Mouse (Mus musculus): ENCODE measurements at regions not wholly inside any gene's neighbourhood (a gene's known extent, or its start where the extent isn't known, plus 50 kb on each side); places are given as distances from the start of the nearest gene placed in this dataset.

DNA sequence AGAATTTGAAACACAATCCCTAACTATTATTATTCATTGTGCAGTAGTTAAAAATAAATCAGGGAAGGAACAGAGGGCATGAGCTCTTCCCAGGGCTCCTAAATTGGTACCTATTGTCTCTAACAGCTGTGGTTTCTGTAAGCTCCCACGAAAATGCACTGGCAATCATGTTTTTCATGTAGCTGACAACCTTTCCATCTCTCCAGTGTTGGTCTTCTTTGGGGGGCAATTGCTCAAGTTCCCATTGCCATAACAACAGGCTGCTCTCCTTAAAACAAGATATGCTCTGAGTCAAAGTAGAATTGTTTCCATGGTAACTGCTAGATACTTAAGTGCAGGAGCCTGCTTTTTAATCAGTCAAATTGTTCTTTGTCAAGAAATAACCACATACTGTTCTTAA lies 322.7 kb downstream of the Fam198b start:
- no peak for DNase-seq (ENCODE audit: low read depth, low spot score)
- H3K4me3 ChIP-seq (ENCODE audit: control insufficient read depth in 1 of 2, insufficient read depth in 1 of 2, low read depth in 2 of 2, low read length in 2 of 2): no peak overlapping the region
- no peak for TF ChIP-seq MXI1 (IDR thresholded peaks at IDR 0.05; ENCODE audit: low read depth, low read length)
- TF ChIP-seq MYC (IDR thresholded peaks at IDR 0.05; ENCODE audit: low read depth, low read length): no peak
- no peak for TF ChIP-seq NRF1 (IDR thresholded peaks at IDR 0.05; ENCODE audit: insufficient read depth, low read depth, low read length, poor library complexity, severe bottlenecking)
- no peak for TF ChIP-seq TBP (IDR thresholded peaks at IDR 0.05; ENCODE audit: low read depth, low read length)
- TF ChIP-seq MAZ (IDR thresholded peaks at IDR 0.05; ENCODE audit: low read depth, low read length): no peak
- no peaks in the 10 kb centered on the region for H3K27me3 ChIP-seq (ENCODE audit: control insufficient read depth in 1 of 2, insufficient read depth in 2 of 2, low read length in 2 of 2)
- H3K36me3 ChIP-seq (ENCODE audit: control insufficient read depth in 1 of 2, insufficient read depth in 2 of 2, low read length in 2 of 2): no peaks in the 10 kb centered on the region
- H3K79me2 ChIP-seq (ENCODE audit: control insufficient read depth, insufficient read depth, low read length, poor library complexity): no peaks in the 10 kb centered on the region
- H3K9ac ChIP-seq (ENCODE audit: control insufficient read depth, low read depth, low read length, poor library complexity, severe bottlenecking): no peak overlapping the region
- no peaks in the 10 kb centered on the region for H3K9me3 ChIP-seq (replicated peaks; ENCODE audit: insufficient read depth, low read length)
- no peak overlapping the region for H3K27ac ChIP-seq (ENCODE audit: control insufficient read depth, low read depth, low read length)
- H3K4me1 ChIP-seq (ENCODE audit: control insufficient read depth in 1 of 2, insufficient read depth in 2 of 2, low read length in 2 of 2): no peaks in the 10 kb centered on the region

- H3K79me2 ChIP-seq (ENCODE audit: control insufficient read depth, insufficient read depth, low read length, poor library complexity): no peaks in the 10 kb centered on the region
- no peak for TF ChIP-seq ZMIZ1 (IDR thresholded peaks at IDR 0.05; ENCODE audit: low read depth, low read length)
- no peak for TF ChIP-seq ETS1 (IDR thresholded peaks at IDR 0.05; ENCODE audit: low read depth, low read length)
- no peak for TF ChIP-seq ZNF384 (IDR thresholded peaks at IDR 0.05; ENCODE audit: low read depth, low read length)
- TF ChIP-seq ZKSCAN1 (IDR thresholded peaks at IDR 0.05; ENCODE audit: low read depth, low read length): no peak
- H3K9ac ChIP-seq (ENCODE audit: control insufficient read depth, low read depth, low read length, poor library complexity, severe bottlenecking): no peak overlapping the region
- no peak overlapping the region for H3K27ac ChIP-seq (ENCODE audit: control insufficient read depth, low read depth, low read length)
- no peaks in the 10 kb centered on the region for H3K4me1 ChIP-seq (ENCODE audit: control insufficient read depth in 1 of 2, insufficient read depth in 2 of 2, low read length in 2 of 2)
- H3K4me3 ChIP-seq (ENCODE audit: control insufficient read depth in 1 of 2, insufficient read depth in 1 of 2, low read depth in 2 of 2, low read length in 2 of 2): no peak overlapping the region
- H3K36me3 ChIP-seq (ENCODE audit: control insufficient read depth in 1 of 2, insufficient read depth in 2 of 2, low read length in 2 of 2): no peaks in the 10 kb centered on the region
- DNase-seq (ENCODE audit: low read depth, low spot score): no peak
- no peaks in the 10 kb centered on the region for H3K27me3 ChIP-seq (ENCODE audit: control insufficient read depth in 1 of 2, insufficient read depth in 2 of 2, low read length in 2 of 2)
- H3K9me3 ChIP-seq (replicated peaks; ENCODE audit: insufficient read depth, low read length): no peaks in the 10 kb centered on the region
These were observed 323.7 kb downstream of the Fam198b start for GRCm38 (mm10) chr3:80208028-80208427.

DNA sequence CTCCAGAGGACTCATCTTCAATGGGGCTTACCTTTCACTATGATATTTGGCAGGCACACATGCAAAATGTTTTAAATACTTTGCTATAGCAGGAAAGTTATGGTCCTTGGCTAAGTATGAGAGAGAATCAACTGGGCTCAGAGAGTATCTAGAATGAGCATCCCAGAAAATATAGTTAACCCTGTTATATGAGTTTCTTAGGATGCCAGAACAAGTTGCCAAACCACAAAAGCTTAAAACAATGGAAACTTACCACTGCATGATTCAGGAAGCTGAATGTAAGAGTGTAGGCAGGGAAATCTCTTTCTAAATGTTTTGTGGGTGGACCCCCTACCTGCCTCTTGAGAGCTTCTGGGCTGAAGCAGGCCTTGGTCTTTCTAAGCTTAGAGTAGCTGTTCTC lies 325.3 kb downstream of the Fam198b start:
- H3K4me1 ChIP-seq (ENCODE audit: control insufficient read depth in 1 of 2, insufficient read depth in 2 of 2, low read length in 2 of 2): no peaks in the 10 kb centered on the region
- no peak overlapping the region for H3K4me3 ChIP-seq (ENCODE audit: control insufficient read depth in 1 of 2, insufficient read depth in 1 of 2, low read depth in 2 of 2, low read length in 2 of 2)
- no peak overlapping the region for H3K27ac ChIP-seq (ENCODE audit: control insufficient read depth, low read depth, low read length)
- H3K27me3 ChIP-seq (ENCODE audit: control insufficient read depth in 1 of 2, insufficient read depth in 2 of 2, low read length in 2 of 2): no peaks in the 10 kb centered on the region
- no peaks in the 10 kb centered on the region for H3K9me3 ChIP-seq (replicated peaks; ENCODE audit: insufficient read depth, low read length)
- no peak for DNase-seq (ENCODE audit: low read depth, low spot score)
- H3K36me3 ChIP-seq (ENCODE audit: control insufficient read depth in 1 of 2, insufficient read depth in 2 of 2, low read length in 2 of 2): no peaks in the 10 kb centered on the region
- TF ChIP-seq CHD2 (IDR thresholded peaks at IDR 0.05; ENCODE audit: low read length): no peak
- no peak for TF ChIP-seq TBP (IDR thresholded peaks at IDR 0.05; ENCODE audit: low read depth, low read length)
- no peak for TF ChIP-seq ZC3H11A (IDR thresholded peaks at IDR 0.05; ENCODE audit: low read depth, low read length)
- TF ChIP-seq MEF2A (IDR thresholded peaks at IDR 0.05; ENCODE audit: extremely low read depth, insufficient replicate concordance, low read depth, low read length, poor library complexity, severe bottlenecking): no peak
- TF ChIP-seq ZKSCAN1 (IDR thresholded peaks at IDR 0.05; ENCODE audit: low read depth, low read length): no peak
- TF ChIP-seq POLR2AphosphoS2 (IDR thresholded peaks at IDR 0.05; ENCODE audit: low read length): no peak
- no peak for TF ChIP-seq MAX (IDR thresholded peaks at IDR 0.05; ENCODE audit: low read length)
- no peak for TF ChIP-seq MYC (IDR thresholded peaks at IDR 0.05; ENCODE audit: low read depth, low read length)
- TF ChIP-seq ZMIZ1 (IDR thresholded peaks at IDR 0.05; ENCODE audit: low read depth, low read length): no peak
- H3K9ac ChIP-seq (ENCODE audit: control insufficient read depth, low read depth, low read length, poor library complexity, severe bottlenecking): no peak overlapping the region
- no peaks in the 10 kb centered on the region for H3K79me2 ChIP-seq (ENCODE audit: control insufficient read depth, insufficient read depth, low read length, poor library complexity)

All from MEL (cell line).